Mouse (Mus musculus) lung, embryonic 16.5 days (tissue): ENCODE measurements around the gene Prss32. TPM values are rescaled to one million over a fixed set of nuclear protein-coding genes. Genes with fewer than 3 reads are reported as not detected.
A peak's percentile ranks its signal among the peaks of the same experiment; 100 is the strongest.

Source experiments
- ATAC-seq: fragments of 200-750 bp; cut with Nextera tagmentation; 2 replicates; pipeline ENCODE4 v1.8.0; 2017; ENCODE audit warnings: low read depth, mild to moderate bottlenecking, moderate library complexity
- H3K27ac ChIP-seq: fragments of 300-500 bp; sonication (generic); 2 replicates; pipeline ENCODE4 v1.5.1; 2014; ENCODE audit warnings: mild to moderate bottlenecking, control low read depth, low read length
- H3K27me3 ChIP-seq: fragments of 300-500 bp; sonication (generic); 2 replicates; pipeline ENCODE4 v1.6.1; 2014; ENCODE audit warnings: low read depth, low read length, mixed read lengths; ENCODE audit not compliant: control insufficient read depth, insufficient read depth
- H3K36me3 ChIP-seq: fragments of 300-500 bp; sonication (generic); 2 replicates; pipeline ENCODE4 v1.6.1; 2014; ENCODE audit warnings: low read length; ENCODE audit not compliant: control insufficient read depth, insufficient read depth
- H3K4me1 ChIP-seq: fragments of 300-500 bp; sonication (generic); replicated peaks from 2 replicates; pipeline ENCODE4 v1.6.1; 2014; ENCODE audit warnings: low read length, mixed read lengths; ENCODE audit not compliant: control insufficient read depth, insufficient read depth
- H3K4me2 ChIP-seq: fragments of 300-500 bp; sonication (generic); 2 replicates; pipeline ENCODE4 v1.6.1; 2014; ENCODE audit warnings: low read depth, low read length, control low read depth
- H3K4me3 ChIP-seq: fragments of 300-500 bp; sonication (generic); 2 replicates; pipeline ENCODE4 v1.5.1; 2014; ENCODE audit warnings: mild to moderate bottlenecking, low read length, control low read depth
- H3K9ac ChIP-seq: fragments of 300-500 bp; sonication (generic); 2 replicates; pipeline ENCODE4 v1.6.1; 2014; ENCODE audit warnings: low read length, control low read depth
- H3K9me3 ChIP-seq: fragments of 300-500 bp; sonication (generic); 2 replicates; pipeline ENCODE4 v1.6.1; 2016; ENCODE audit warnings: low read length; ENCODE audit not compliant: control insufficient read depth
- WGBS: fragments of 180-500 bp; shearing (Covaris S2); extraction: QIAGEN DNeasy Blood & Tissue Kit; methylation state at CpG from one replicate; pipeline ENCODE4 v1.1.7; 2014; 5-methylcytosine and 5-hydroxymethylcytosine counted together
- polyA plus RNA-seq: library from polyadenylated mRNA; unstranded; fragments of >200 nt; fragmentation: Nextera tagmentation; extraction: Ambion mirVana; gene quantifications from 2 replicates; pipeline ENCODE4 v1.2.1, GENCODE M21; 2015

Prss32 gene
- polyA plus RNA-seq, 1 experiment from 2014 or later: not detected

DNA sequence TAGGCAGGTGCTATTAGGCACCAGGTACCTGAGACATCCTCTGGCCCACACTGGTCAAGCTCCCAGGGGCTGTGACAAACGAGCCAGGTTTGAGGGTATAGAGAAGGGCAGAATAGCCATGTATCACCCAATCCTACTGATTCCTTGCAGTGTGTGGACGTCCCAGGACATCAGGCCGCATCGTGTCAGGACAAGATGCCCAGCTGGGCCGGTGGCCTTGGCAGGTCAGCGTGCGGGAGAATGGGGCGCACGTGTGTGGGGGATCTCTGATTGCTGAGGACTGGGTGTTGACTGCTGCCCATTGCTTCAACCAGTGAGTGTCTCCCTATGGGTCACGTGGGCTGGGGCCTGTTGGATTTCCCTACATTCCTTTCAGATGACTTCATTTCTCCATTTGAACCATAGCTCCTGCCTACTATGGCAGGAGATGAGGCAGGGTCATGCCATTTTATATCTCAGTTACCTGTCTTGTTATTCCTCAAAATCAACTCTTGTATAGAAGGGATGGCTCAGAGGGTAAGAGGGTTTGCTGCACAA lies 10.6 kb downstream of the Prss32 start:
- H3K27ac ChIP-seq: no peak overlapping the region
- ATAC-seq: no peak
- H3K27me3 ChIP-seq: no peaks in the 10 kb centered on the region
- no peaks in the 10 kb centered on the region for H3K9me3 ChIP-seq
- no peaks in the 10 kb centered on the region for H3K36me3 ChIP-seq
- 77% methylated on average over 10 of the region's 10 CpGs for WGBS
- no peaks in the 10 kb centered on the region for H3K4me1 ChIP-seq
- H3K9ac ChIP-seq: no peak overlapping the region
- no peak overlapping the region for H3K4me2 ChIP-seq
- no peak overlapping the region for H3K4me3 ChIP-seq

DNA sequence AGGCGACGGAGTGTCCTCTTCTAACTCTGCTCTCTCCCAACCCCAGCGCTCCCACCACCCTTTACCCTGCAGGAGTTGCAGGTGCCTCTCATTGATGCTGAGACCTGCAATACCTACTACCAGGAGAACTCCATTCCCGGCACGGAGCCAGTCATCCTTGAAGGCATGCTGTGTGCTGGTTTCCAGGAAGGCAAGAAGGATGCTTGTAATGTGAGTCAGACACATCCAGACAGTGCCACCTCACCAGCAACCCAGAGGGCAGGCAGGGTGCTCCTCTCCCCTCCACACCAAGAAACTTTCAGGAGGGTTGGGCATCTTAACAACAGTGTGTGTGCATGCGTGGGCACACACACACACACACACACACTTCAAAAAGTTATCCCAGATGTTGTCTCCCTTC lies 13.5 kb downstream of the Prss32 start:
- WGBS: 74% methylated on average over 6 of the region's 6 CpGs
- no peak for ATAC-seq

DNA sequence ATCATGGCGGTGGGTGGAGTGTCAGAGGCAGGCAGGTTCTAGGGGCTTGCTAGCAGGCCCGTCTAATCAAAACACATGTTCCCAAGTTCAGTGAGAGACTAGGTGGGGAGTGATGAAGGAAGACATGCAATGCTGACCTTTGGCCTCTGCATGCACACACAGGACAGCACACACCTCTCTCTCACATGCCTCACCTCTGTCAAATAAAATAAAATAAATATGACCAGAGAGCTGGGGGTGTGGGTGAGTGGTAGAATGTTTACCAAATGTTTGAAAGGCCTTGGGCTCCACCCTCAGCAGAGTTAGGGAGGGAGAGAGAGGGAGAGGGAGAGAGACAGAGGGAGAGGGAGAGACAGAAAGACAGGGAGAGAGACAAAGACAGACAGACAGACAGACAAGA lies 14.3 kb downstream of the Prss32 start:
- Histone ChIP-seq H3K27me3 (no peaks in the 10 kb centered on the region), H3K4me1 (no peaks in the 10 kb centered on the region), H3K36me3 (no peaks in the 10 kb centered on the region), H3K9ac (no peak overlapping the region), H3K27ac (no peak overlapping the region), H3K9me3 (no peaks in the 10 kb centered on the region), H3K4me3 (no peak overlapping the region), H3K4me2 (no peak overlapping the region)
- 29% methylated on average over 2 of the region's 2 CpGs for WGBS
- ATAC-seq: peak; percentile 53

More for the DNA sequence above, 13.5 kb downstream of the Prss32 start:
- H3K27ac ChIP-seq: no peak overlapping the region
- H3K4me3 ChIP-seq: no peak overlapping the region
- no peaks in the 10 kb centered on the region for H3K9me3 ChIP-seq
- H3K36me3 ChIP-seq: no peaks in the 10 kb centered on the region
- no peak overlapping the region for H3K9ac ChIP-seq
- H3K4me2 ChIP-seq: no peak overlapping the region
- no peaks in the 10 kb centered on the region for H3K4me1 ChIP-seq
- H3K27me3 ChIP-seq: no peaks in the 10 kb centered on the region

DNA sequence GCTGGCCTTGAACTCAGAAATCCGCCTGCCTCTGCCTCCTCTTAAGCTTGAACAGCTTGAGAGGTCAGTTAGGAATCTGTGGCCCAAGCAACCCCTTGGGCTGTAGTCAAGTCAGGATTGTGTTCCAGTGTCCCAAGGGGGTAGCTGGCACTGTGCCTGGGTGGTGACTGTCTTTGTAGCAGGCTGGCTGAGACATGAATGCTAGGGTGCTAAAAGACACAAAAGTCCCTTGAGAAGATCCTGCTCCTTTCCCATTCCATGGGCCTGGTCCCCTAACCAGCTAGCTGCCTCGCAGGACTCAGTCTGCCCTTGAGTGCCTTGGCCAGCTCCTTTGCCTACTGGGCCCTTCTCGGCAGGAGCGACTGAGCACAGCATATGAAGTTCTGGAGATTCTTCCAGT lies 19.3 kb downstream of the Prss32 start:
- Histone ChIP-seq H3K4me1 (no peaks in the 10 kb centered on the region), H3K27ac (no peak overlapping the region), H3K9me3 (no peaks in the 10 kb centered on the region), H3K9ac (no peak overlapping the region), H3K4me2 (no peak overlapping the region), H3K27me3 (no peaks in the 10 kb centered on the region), H3K36me3 (no peaks in the 10 kb centered on the region), H3K4me3 (no peak overlapping the region)
- 75% methylated on average over 4 of the region's 4 CpGs for WGBS
- no peak for ATAC-seq

DNA sequence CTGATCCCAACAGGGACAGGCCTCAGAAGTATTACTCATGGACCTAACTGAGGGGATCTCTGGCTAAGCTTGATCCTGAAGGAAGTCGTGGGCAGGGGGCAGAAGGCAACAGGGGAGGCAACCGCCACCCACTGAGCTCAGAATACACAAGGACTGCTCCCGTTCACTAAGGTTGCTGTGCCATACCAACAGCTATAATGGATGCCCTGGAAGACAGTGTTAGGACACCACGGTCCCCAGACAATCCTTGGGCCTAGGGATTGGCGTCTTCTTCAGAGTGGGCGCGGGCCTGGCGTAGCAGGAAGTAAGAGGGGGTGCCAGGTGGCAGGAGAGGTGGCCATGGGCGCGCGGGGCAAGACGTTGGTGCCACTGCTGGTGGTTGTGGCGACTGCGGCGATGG lies 24.1 kb downstream of the Prss32 start, which contains the start of gene Prss21:
Gene Prss21 (plus strand): TSS at position 301 of the 400 bp plus-strand sequence.
- 86% methylated on average over 15 of the region's 15 CpGs for WGBS
- no peak within 1 kb of the TSS for H3K9ac ChIP-seq
- H3K9me3 ChIP-seq: no peaks in the 10 kb centered on the region
- no peak within 1 kb of the TSS for H3K4me2 ChIP-seq
- no peaks in the 10 kb centered on the region for H3K4me1 ChIP-seq
- no peak within 1 kb of the TSS for H3K27ac ChIP-seq
- no peaks in the 10 kb centered on the region for H3K36me3 ChIP-seq
- ATAC-seq: no peak
- no peaks in the 10 kb centered on the region for H3K27me3 ChIP-seq
- H3K4me3 ChIP-seq: no peak within 1 kb of the TSS

DNA sequence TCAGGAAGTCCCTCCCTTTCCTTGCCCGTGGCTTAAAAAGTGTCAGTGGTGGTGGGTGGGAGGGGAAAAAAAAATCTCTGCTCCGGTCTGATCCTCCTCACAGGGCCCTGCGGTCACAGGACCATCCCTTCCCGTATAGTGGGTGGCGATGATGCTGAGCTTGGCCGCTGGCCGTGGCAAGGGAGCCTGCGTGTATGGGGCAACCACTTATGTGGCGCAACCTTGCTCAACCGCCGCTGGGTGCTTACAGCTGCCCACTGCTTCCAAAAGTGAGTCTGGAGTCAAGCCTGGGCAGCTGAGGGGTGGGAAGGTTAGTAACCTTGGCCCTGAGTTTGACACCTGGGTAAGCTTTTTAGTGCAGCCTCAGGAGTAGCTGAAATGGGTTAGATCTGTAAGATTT lies 24.9 kb downstream of the Prss32 start:
- no peak overlapping the region for H3K4me2 ChIP-seq
- no peaks in the 10 kb centered on the region for H3K4me1 ChIP-seq
- ATAC-seq: no peak
- H3K9ac ChIP-seq: no peak overlapping the region
- H3K27ac ChIP-seq: no peak overlapping the region
- WGBS: 84% methylated on average over 11 of the region's 11 CpGs
- no peaks in the 10 kb centered on the region for H3K9me3 ChIP-seq
- no peaks in the 10 kb centered on the region for H3K27me3 ChIP-seq
- no peak overlapping the region for H3K4me3 ChIP-seq
- no peaks in the 10 kb centered on the region for H3K36me3 ChIP-seq

DNA sequence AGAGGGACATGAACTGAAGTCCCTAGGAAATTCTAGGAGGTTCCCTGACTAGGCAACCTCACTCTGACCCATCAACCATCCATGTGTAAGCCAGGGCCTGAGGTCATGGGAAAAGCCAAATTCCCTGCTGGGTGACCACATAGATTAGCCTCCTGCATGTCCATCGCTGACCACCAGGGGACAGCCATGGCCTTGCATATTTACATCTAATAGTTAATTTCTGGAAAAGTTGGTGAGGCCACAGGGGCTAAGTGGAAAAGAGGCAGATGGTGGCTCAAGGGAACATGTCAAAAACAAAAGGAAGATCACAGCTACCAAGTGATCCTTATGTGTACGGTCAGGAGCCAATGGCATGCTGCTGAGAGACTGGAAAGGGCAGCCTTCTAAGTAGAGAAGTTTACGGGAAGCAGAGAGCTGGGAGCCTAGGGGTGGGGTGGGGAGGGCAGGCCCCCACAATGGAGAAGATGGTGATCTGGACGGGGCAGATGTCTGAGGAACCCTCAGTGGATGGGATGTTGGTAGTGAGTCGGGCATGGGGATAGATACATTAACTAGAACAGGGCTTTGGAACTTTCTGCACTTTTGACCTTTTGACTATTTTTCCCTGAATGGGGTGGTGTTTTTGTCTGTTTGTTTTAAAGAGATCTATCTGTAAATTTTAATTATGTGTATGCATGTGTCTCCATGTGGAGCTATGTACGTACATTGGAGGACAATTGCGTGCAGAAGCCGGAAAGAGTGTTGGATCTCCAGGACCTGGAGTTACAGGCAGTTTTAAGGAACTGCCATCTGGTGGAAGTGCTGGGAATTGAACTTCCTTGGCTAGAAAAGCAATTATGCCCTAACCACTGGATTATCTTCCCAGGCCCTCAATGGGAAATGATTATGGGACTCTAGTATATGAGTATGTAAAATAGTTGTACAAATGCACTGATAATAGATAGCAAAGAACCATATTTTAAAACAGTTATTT lies 30.5 kb downstream of the Prss32 start:
- no peak overlapping the region for H3K4me2 ChIP-seq
- ATAC-seq: peak; percentile 73
- H3K4me3 ChIP-seq: no peak overlapping the region
- H3K27me3 ChIP-seq: no peaks in the 10 kb centered on the region
- H3K4me1 ChIP-seq: no peaks in the 10 kb centered on the region; the same call in 1 of the 2 replicates
- H3K36me3 ChIP-seq: no peaks in the 10 kb centered on the region
- H3K27ac ChIP-seq: no peak overlapping the region
- H3K9ac ChIP-seq: no peak overlapping the region
- H3K9me3 ChIP-seq: no peaks in the 10 kb centered on the region
- 30% methylated on average over 8 of the region's 8 CpGs for WGBS

DNA sequence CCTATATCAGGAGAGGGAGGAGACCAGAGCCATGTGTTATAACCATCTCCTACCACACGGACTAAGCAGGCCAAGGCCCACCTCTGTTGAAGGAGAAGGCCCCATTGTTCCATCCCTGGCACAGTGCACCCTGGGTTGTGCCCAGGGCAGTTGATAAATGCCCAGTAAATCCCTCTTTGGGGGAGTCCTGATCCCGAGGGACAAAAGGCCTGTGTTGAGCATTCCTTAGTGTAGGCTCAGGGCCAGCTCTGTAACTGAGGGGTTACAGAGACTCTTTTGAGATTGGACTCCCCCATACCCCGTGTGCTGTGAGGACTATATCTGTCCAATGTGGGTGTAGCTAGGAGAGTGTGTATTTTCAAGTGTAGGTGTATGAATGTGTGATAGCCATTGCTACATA lies 33.1 kb downstream of the Prss32 start:
- ATAC-seq: no peak
- H3K4me2 ChIP-seq: no peak overlapping the region

DNA sequence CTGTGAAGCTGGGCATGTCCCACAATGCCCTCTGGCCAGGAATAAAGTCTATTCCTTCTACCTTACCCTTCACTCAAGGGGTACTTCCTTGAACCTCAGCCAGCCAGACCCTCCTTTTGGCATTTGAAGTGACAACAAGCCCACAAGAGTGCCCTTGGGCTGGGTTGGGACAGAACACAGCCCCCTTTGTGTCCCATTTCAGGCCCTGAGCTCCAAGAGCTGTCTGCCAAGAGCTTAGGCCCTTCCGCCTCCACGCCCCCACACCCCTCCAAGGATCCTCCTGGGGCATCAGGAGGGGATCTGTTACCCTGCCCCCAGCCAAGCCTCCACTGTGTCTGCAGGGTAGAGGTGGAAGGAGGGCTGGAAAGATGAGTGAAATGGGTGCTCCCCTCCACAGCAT lies 33.5 kb downstream of the Prss32 start:
- 64% methylated on average over 2 of the region's 2 CpGs for WGBS
- H3K9ac ChIP-seq: no peak overlapping the region
- H3K36me3 ChIP-seq: no peaks in the 10 kb centered on the region
- H3K4me2 ChIP-seq: no peak overlapping the region
- no peak for ATAC-seq
- no peaks in the 10 kb centered on the region; the same call in 1 of the 2 replicates for H3K4me1 ChIP-seq
- no peaks in the 10 kb centered on the region for H3K9me3 ChIP-seq
- H3K4me3 ChIP-seq: no peak overlapping the region
- no peaks in the 10 kb centered on the region for H3K27me3 ChIP-seq
- H3K27ac ChIP-seq: no peak overlapping the region

More for the DNA sequence above, 33.1 kb downstream of the Prss32 start:
- WGBS: 39% methylated on average over 3 of the region's 3 CpGs
- no peaks in the 10 kb centered on the region; the same call in 1 of the 2 replicates for H3K4me1 ChIP-seq
- no peaks in the 10 kb centered on the region for H3K36me3 ChIP-seq
- no peaks in the 10 kb centered on the region for H3K9me3 ChIP-seq
- H3K27me3 ChIP-seq: no peaks in the 10 kb centered on the region
- H3K4me3 ChIP-seq: no peak overlapping the region
- H3K9ac ChIP-seq: no peak overlapping the region
- no peak overlapping the region for H3K27ac ChIP-seq
